Mouse (Mus musculus) erythroblast, embryonic 14.5 days (primary cell): ENCODE measurements around the gene Pcna.

Source experiments
- GATA1 ChIP-seq: IDR thresholded peaks from 2 replicates; pipeline ENCODE4 v1.6.1; 2012; ENCODE audit warnings: low read length, inconsistent platforms, mixed read lengths
- TAL1 ChIP-seq: IDR thresholded peaks from 3 replicates; pipeline ENCODE4 v1.6.1; 2012; ENCODE audit warnings: low read length, inconsistent platforms, mixed read lengths

- TF ChIP-seq TAL1, result no peak
- no peak for TF ChIP-seq GATA1
Observed at GRCm38 (mm10) chr2:132235975-132236374, 17.1 kb downstream of the Pcna start.
